Mouse (Mus musculus): ENCODE data around the gene Sox9. TPM values are rescaled to one million over a fixed set of nuclear protein-coding genes. Genes with fewer than 3 reads are reported as not detected.

The Sox9 gene
- polyA plus RNA-seq (2015; fragmentation: Nextera tagmentation; extraction: Ambion mirVana) = 19.9 and 20.0 TPM in 2 replicates

- 0% methylated on average over 15 of the region's 15 CpGs for WGBS
- Histone ChIP-seq H3K9ac (ENCODE audit: low read length) (peak within 1 kb of the TSS; percentile 61), H3K27ac (ENCODE audit: low read length) (peak within 1 kb of the TSS; percentile 34), H3K36me3 (ENCODE audit: control insufficient read depth, insufficient read depth) (no peaks in the 10 kb centered on the region), H3K9me3 (replicated peaks; ENCODE audit: control insufficient read depth, low read length) (no peaks in the 10 kb centered on the region), H3K4me1 (ENCODE audit: control insufficient read depth, insufficient read depth, low read length) (peaks cover 14% of the 10 kb centered on the region), H3K4me2 (ENCODE audit: low read depth, low read length) (peak within 1 kb of the TSS; percentile 63), H3K4me3 (ENCODE audit: low read length) (peak within 1 kb of the TSS; percentile 54), H3K27me3 (ENCODE audit: control insufficient read depth, insufficient read depth, low read length) (peaks cover 65% of the 10 kb centered on the region)
- peak; percentile 73 for ATAC-seq (replicated peaks; ENCODE audit: extremely low read depth, insufficient read depth, low FRiP score)
Observed at GRCm38 (mm10) chr11:112781994-112782356, at the start of gene Sox9. Sox9 (plus strand) TSS chr11:112782224.

GRCm38 (mm10) chr11:112732401-112732800, 49.6 kb upstream of the Sox9 start:
- Histone ChIP-seq H3K4me2 (ENCODE audit: low read depth, low read length) (no peak overlapping the region), H3K27ac (ENCODE audit: low read length) (no peak overlapping the region), H3K9me3 (replicated peaks; ENCODE audit: control insufficient read depth, low read length) (no peaks in the 10 kb centered on the region), H3K4me1 (ENCODE audit: control insufficient read depth, insufficient read depth, low read length) (0 out of 2 replicates have a peak, but pooled peaks cover 7% of the 10 kb centered on the region), H3K27me3 (ENCODE audit: control insufficient read depth, insufficient read depth, low read length) (no peaks in the 10 kb centered on the region), H3K9ac (ENCODE audit: low read length) (no peak overlapping the region), H3K4me3 (ENCODE audit: low read length) (no peak overlapping the region), H3K36me3 (ENCODE audit: control insufficient read depth, insufficient read depth) (no peaks in the 10 kb centered on the region)
- WGBS = 63% methylated on average over 7 of the region's 7 CpGs
- no peak for ATAC-seq (replicated peaks; ENCODE audit: extremely low read depth, insufficient read depth, low FRiP score)

- H3K27me3 ChIP-seq (ENCODE audit: control insufficient read depth, insufficient read depth, low read length) = no peaks in the 10 kb centered on the region
- 53% methylated on average over 5 of the region's 5 CpGs for WGBS
- no peaks in the 10 kb centered on the region for H3K4me1 ChIP-seq (ENCODE audit: control insufficient read depth, insufficient read depth, low read length)
- no peak overlapping the region for H3K4me2 ChIP-seq (ENCODE audit: low read depth, low read length)
- H3K9me3 ChIP-seq (replicated peaks; ENCODE audit: control insufficient read depth, low read length) = no peaks in the 10 kb centered on the region
- no peak for ATAC-seq (replicated peaks; ENCODE audit: extremely low read depth, insufficient read depth, low FRiP score)
- H3K4me3 ChIP-seq (ENCODE audit: low read length) = no peak overlapping the region
- H3K27ac ChIP-seq (ENCODE audit: low read length) = no peak overlapping the region
- no peaks in the 10 kb centered on the region for H3K36me3 ChIP-seq (ENCODE audit: control insufficient read depth, insufficient read depth)
- no peak overlapping the region for H3K9ac ChIP-seq (ENCODE audit: low read length)
Observed at GRCm38 (mm10) chr11:112737071-112737470, 45.0 kb upstream of the Sox9 start.

- ATAC-seq (replicated peaks; ENCODE audit: extremely low read depth, insufficient read depth, low FRiP score) = no peak
- no peaks in the 10 kb centered on the region for H3K36me3 ChIP-seq (ENCODE audit: control insufficient read depth, insufficient read depth)
- WGBS = 76% methylated on average over 1 of the region's 1 CpGs
Observed at GRCm38 (mm10) chr11:112739681-112740080, 42.3 kb upstream of the Sox9 start.

GRCm38 (mm10) chr11:112756516-112756915, 25.5 kb upstream of the Sox9 start:
- WGBS = 53% methylated on average over 4 of the region's 4 CpGs
- no peak for ATAC-seq (replicated peaks; ENCODE audit: extremely low read depth, insufficient read depth, low FRiP score)

More at GRCm38 (mm10) chr11:112739681-112740080, 42.3 kb upstream of the Sox9 start:
- Histone ChIP-seq H3K4me2 (ENCODE audit: low read depth, low read length) (no peak overlapping the region), H3K9me3 (replicated peaks; ENCODE audit: control insufficient read depth, low read length) (no peaks in the 10 kb centered on the region), H3K27ac (ENCODE audit: low read length) (no peak overlapping the region), H3K9ac (ENCODE audit: low read length) (no peak overlapping the region), H3K4me1 (ENCODE audit: control insufficient read depth, insufficient read depth, low read length) (no peaks in the 10 kb centered on the region), H3K27me3 (ENCODE audit: control insufficient read depth, insufficient read depth, low read length) (no peaks in the 10 kb centered on the region), H3K4me3 (ENCODE audit: low read length) (no peak overlapping the region)

GRCm38 (mm10) chr11:112758056-112758455, 24.0 kb upstream of the Sox9 start:
- Histone ChIP-seq H3K9me3 (replicated peaks; ENCODE audit: control insufficient read depth, low read length) (no peaks in the 10 kb centered on the region), H3K4me1 (ENCODE audit: control insufficient read depth, insufficient read depth, low read length) (no peaks in the 10 kb centered on the region), H3K27me3 (ENCODE audit: control insufficient read depth, insufficient read depth, low read length) (no peaks in the 10 kb centered on the region), H3K4me3 (ENCODE audit: low read length) (no peak overlapping the region), H3K36me3 (ENCODE audit: control insufficient read depth, insufficient read depth) (no peaks in the 10 kb centered on the region), H3K9ac (ENCODE audit: low read length) (no peak overlapping the region), H3K4me2 (ENCODE audit: low read depth, low read length) (no peak overlapping the region), H3K27ac (ENCODE audit: low read length) (no peak overlapping the region)
- no peak for ATAC-seq (replicated peaks; ENCODE audit: extremely low read depth, insufficient read depth, low FRiP score)
- WGBS = 59% methylated on average over 9 of the region's 9 CpGs

More at GRCm38 (mm10) chr11:112756516-112756915, 25.5 kb upstream of the Sox9 start:
- no peaks in the 10 kb centered on the region for H3K9me3 ChIP-seq (replicated peaks; ENCODE audit: control insufficient read depth, low read length)
- H3K4me3 ChIP-seq (ENCODE audit: low read length) = no peak overlapping the region
- H3K27ac ChIP-seq (ENCODE audit: low read length) = no peak overlapping the region
- H3K9ac ChIP-seq (ENCODE audit: low read length) = no peak overlapping the region
- H3K27me3 ChIP-seq (ENCODE audit: control insufficient read depth, insufficient read depth, low read length) = no peaks in the 10 kb centered on the region
- H3K4me2 ChIP-seq (ENCODE audit: low read depth, low read length) = no peak overlapping the region
- H3K4me1 ChIP-seq (ENCODE audit: control insufficient read depth, insufficient read depth, low read length) = no peaks in the 10 kb centered on the region
- H3K36me3 ChIP-seq (ENCODE audit: control insufficient read depth, insufficient read depth) = no peaks in the 10 kb centered on the region

- Histone ChIP-seq H3K27ac (ENCODE audit: low read length) (no peak overlapping the region), H3K4me1 (ENCODE audit: control insufficient read depth, insufficient read depth, low read length) (no peaks in the 10 kb centered on the region), H3K9ac (ENCODE audit: low read length) (no peak overlapping the region), H3K27me3 (ENCODE audit: control insufficient read depth, insufficient read depth, low read length) (no peaks in the 10 kb centered on the region), H3K36me3 (ENCODE audit: control insufficient read depth, insufficient read depth) (no peaks in the 10 kb centered on the region), H3K4me2 (ENCODE audit: low read depth, low read length) (no peak overlapping the region), H3K9me3 (replicated peaks; ENCODE audit: control insufficient read depth, low read length) (no peaks in the 10 kb centered on the region), H3K4me3 (ENCODE audit: low read length) (no peak overlapping the region)
- ATAC-seq (replicated peaks; ENCODE audit: extremely low read depth, insufficient read depth, low FRiP score) = no peak
- 72% methylated on average over 4 of the region's 4 CpGs for WGBS
Observed at GRCm38 (mm10) chr11:112766956-112767355, 15.1 kb upstream of the Sox9 start.

GRCm38 (mm10) chr11:112767531-112768041, 14.4 kb upstream of the Sox9 start:
- WGBS = 63% methylated on average over 15 of the region's 15 CpGs
- Histone ChIP-seq H3K27me3 (ENCODE audit: control insufficient read depth, insufficient read depth, low read length) (no peaks in the 10 kb centered on the region), H3K4me3 (ENCODE audit: low read length) (no peak overlapping the region), H3K36me3 (ENCODE audit: control insufficient read depth, insufficient read depth) (no peaks in the 10 kb centered on the region), H3K4me2 (ENCODE audit: low read depth, low read length) (no peak overlapping the region), H3K27ac (ENCODE audit: low read length) (no peak overlapping the region), H3K9me3 (replicated peaks; ENCODE audit: control insufficient read depth, low read length) (no peaks in the 10 kb centered on the region), H3K9ac (ENCODE audit: low read length) (no peak overlapping the region), H3K4me1 (ENCODE audit: control insufficient read depth, insufficient read depth, low read length) (no peaks in the 10 kb centered on the region)
- ATAC-seq (replicated peaks; ENCODE audit: extremely low read depth, insufficient read depth, low FRiP score) = no peak

- Histone ChIP-seq H3K27me3 (ENCODE audit: control insufficient read depth, insufficient read depth, low read length) (peaks cover 21% of the 10 kb centered on the region), H3K27ac (ENCODE audit: low read length) (no peak overlapping the region), H3K9me3 (replicated peaks; ENCODE audit: control insufficient read depth, low read length) (no peaks in the 10 kb centered on the region), H3K4me3 (ENCODE audit: low read length) (no peak overlapping the region), H3K9ac (ENCODE audit: low read length) (no peak overlapping the region), H3K4me2 (ENCODE audit: low read depth, low read length) (no peak overlapping the region), H3K4me1 (ENCODE audit: control insufficient read depth, insufficient read depth, low read length) (no peaks in the 10 kb centered on the region), H3K36me3 (ENCODE audit: control insufficient read depth, insufficient read depth) (no peaks in the 10 kb centered on the region)
- WGBS = 30% methylated on average over 11 of the region's 11 CpGs
- ATAC-seq (replicated peaks; ENCODE audit: extremely low read depth, insufficient read depth, low FRiP score) = no peak
Observed at GRCm38 (mm10) chr11:112772791-112773355, 9.2 kb upstream of the Sox9 start.
